Mouse (Mus musculus): ENCODE results near the gene Pip5k1b. TPM values are rescaled to one million over a fixed set of nuclear protein-coding genes. Genes with fewer than 3 reads are reported as not detected.

The Pip5k1b gene
- polyA plus RNA-seq, 1 experiment from 2014 or later, result 1.6 TPM

DNA sequence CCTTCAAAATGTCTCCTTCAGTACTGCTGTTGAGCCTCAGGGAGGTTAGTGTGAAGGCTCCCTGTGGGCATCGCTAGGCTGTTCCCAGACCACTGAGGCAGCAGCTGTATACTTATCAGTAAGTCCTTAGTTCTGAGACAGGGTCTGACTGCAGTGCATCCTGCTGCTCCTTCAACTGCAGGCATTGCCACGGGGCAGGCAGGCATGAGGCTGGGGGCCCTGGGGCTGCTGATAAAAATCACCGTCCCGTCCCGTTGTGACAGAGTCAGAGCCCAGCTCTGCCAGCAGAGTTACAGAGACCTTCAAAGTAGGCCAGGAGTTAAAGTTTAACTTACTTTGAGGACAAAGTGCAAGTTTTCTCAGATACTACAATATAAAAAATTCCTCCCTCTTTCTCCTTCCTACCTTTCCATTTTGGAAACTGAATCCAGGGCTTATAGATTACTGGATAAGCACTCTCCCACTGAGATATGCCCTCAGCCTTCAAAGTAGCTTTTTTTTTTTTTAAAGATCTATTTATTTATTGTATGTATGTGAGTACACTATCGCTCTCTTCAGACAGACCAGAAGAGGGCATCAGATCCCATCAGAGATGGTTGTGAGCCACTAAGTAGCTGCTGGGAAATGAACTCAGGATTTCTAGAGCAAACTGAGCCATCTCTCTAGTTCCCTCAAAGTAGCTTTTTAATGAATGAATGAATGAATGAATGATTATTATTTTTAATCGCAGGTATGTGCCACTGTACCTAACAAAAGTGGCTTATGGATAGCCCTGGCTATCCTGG, 289.4 kb downstream of the Pip5k1b start:
- no peak overlapping the region for H3K27ac ChIP-seq (replicated peaks; ENCODE audit: low read depth, low read length)
- no peaks in the 10 kb centered on the region for H3K4me1 ChIP-seq (ENCODE audit: control insufficient read depth, insufficient read depth, low read length)
- H3K9me3 ChIP-seq (replicated peaks; ENCODE audit: control insufficient read depth, low read length), result no peaks in the 10 kb centered on the region
- H3K4me3 ChIP-seq (ENCODE audit: low read depth, low read length), result no peak overlapping the region
- ATAC-seq (replicated peaks; ENCODE audit: insufficient number of reproducible peaks, low FRiP score, low TSS enrichment, low read depth) (no peak), DNase-seq (ENCODE audit: low spot score) (no peak)
- H3K27me3 ChIP-seq (ENCODE audit: control insufficient read depth, insufficient read depth, low read length), result no peaks in the 10 kb centered on the region
- H3K9ac ChIP-seq (replicated peaks; ENCODE audit: low read length), result no peak overlapping the region
- 86% methylated on average over 7 of the region's 7 CpGs for WGBS
- no peak overlapping the region for H3K4me2 ChIP-seq (ENCODE audit: low read depth, low read length)
- H3K36me3 ChIP-seq (replicated peaks; ENCODE audit: control insufficient read depth, insufficient read depth, low read depth, low read length), result no peaks in the 10 kb centered on the region; the same call in 1 of the 2 replicates

GRCm38 (mm10) chr19:24264991-24265390, 290.7 kb downstream of the Pip5k1b start:
- Histone ChIP-seq H3K9me3 (replicated peaks; ENCODE audit: control insufficient read depth, low read length) (no peaks in the 10 kb centered on the region), H3K27ac (replicated peaks; ENCODE audit: low read depth, low read length) (no peak overlapping the region), H3K27me3 (ENCODE audit: control insufficient read depth, insufficient read depth, low read length) (no peaks in the 10 kb centered on the region), H3K36me3 (replicated peaks; ENCODE audit: control insufficient read depth, insufficient read depth, low read depth, low read length) (no peaks in the 10 kb centered on the region), H3K4me1 (ENCODE audit: control insufficient read depth, insufficient read depth, low read length) (no peaks in the 10 kb centered on the region), H3K4me3 (ENCODE audit: low read depth, low read length) (no peak overlapping the region), H3K4me2 (ENCODE audit: low read depth, low read length) (no peak overlapping the region), H3K9ac (replicated peaks; ENCODE audit: low read length) (no peak overlapping the region)
- 44% methylated on average over 7 of the region's 7 CpGs for WGBS
- DNase-seq (ENCODE audit: low spot score) (peak; percentile 86), ATAC-seq (replicated peaks; ENCODE audit: insufficient number of reproducible peaks, low FRiP score, low TSS enrichment, low read depth) (peak; percentile 72)

- no peaks in the 10 kb centered on the region for H3K4me1 ChIP-seq (ENCODE audit: control insufficient read depth, insufficient read depth, low read length)
- no peaks in the 10 kb centered on the region for H3K9me3 ChIP-seq (replicated peaks; ENCODE audit: control insufficient read depth, low read length)
- H3K4me2 ChIP-seq (ENCODE audit: low read depth, low read length), result no peak overlapping the region
- no peak overlapping the region for H3K27ac ChIP-seq (replicated peaks; ENCODE audit: low read depth, low read length)
- no peaks in the 10 kb centered on the region for H3K36me3 ChIP-seq (replicated peaks; ENCODE audit: control insufficient read depth, insufficient read depth, low read depth, low read length)
- H3K4me3 ChIP-seq (ENCODE audit: low read depth, low read length), result no peak overlapping the region
- no peak for DNase-seq (ENCODE audit: low spot score)
- no peak overlapping the region for H3K9ac ChIP-seq (replicated peaks; ENCODE audit: low read length)
- 89% methylated on average over 14 of the region's 14 CpGs for WGBS
- no peak for ATAC-seq (replicated peaks; ENCODE audit: insufficient number of reproducible peaks, low FRiP score, low TSS enrichment, low read depth)
- no peaks in the 10 kb centered on the region for H3K27me3 ChIP-seq (ENCODE audit: control insufficient read depth, insufficient read depth, low read length)
These were observed 292.9 kb downstream of the Pip5k1b start for GRCm38 (mm10) chr19:24262736-24263135.

- Histone ChIP-seq H3K36me3 (replicated peaks; ENCODE audit: control insufficient read depth, insufficient read depth, low read depth, low read length) (no peaks in the 10 kb centered on the region), H3K4me3 (ENCODE audit: low read depth, low read length) (no peak overlapping the region), H3K27me3 (ENCODE audit: control insufficient read depth, insufficient read depth, low read length) (no peaks in the 10 kb centered on the region), H3K4me1 (ENCODE audit: control insufficient read depth, insufficient read depth, low read length) (no peaks in the 10 kb centered on the region), H3K9ac (replicated peaks; ENCODE audit: low read length) (no peak overlapping the region), H3K27ac (replicated peaks; ENCODE audit: low read depth, low read length) (no peak overlapping the region), H3K4me2 (ENCODE audit: low read depth, low read length) (no peak overlapping the region), H3K9me3 (replicated peaks; ENCODE audit: control insufficient read depth, low read length) (no peaks in the 10 kb centered on the region)
- ATAC-seq (replicated peaks; ENCODE audit: insufficient number of reproducible peaks, low FRiP score, low TSS enrichment, low read depth) (no peak), DNase-seq (ENCODE audit: low spot score) (no peak)
- WGBS, result 77% methylated on average over 12 of the region's 12 CpGs
These were observed 296.0 kb downstream of the Pip5k1b start for GRCm38 (mm10) chr19:24259390-24260351.

GRCm38 (mm10) chr19:24258368-24258767, 297.3 kb downstream of the Pip5k1b start:
- H3K4me2 ChIP-seq (ENCODE audit: low read depth, low read length), result no peak overlapping the region
- WGBS, result 80% methylated on average over 5 of the region's 5 CpGs
- no peak overlapping the region for H3K27ac ChIP-seq (replicated peaks; ENCODE audit: low read depth, low read length)
- H3K9ac ChIP-seq (replicated peaks; ENCODE audit: low read length), result no peak overlapping the region
- H3K36me3 ChIP-seq (replicated peaks; ENCODE audit: control insufficient read depth, insufficient read depth, low read depth, low read length), result no peaks in the 10 kb centered on the region
- no peaks in the 10 kb centered on the region for H3K4me1 ChIP-seq (ENCODE audit: control insufficient read depth, insufficient read depth, low read length)
- DNase-seq (ENCODE audit: low spot score) (no peak), ATAC-seq (replicated peaks; ENCODE audit: insufficient number of reproducible peaks, low FRiP score, low TSS enrichment, low read depth) (no peak)
- no peaks in the 10 kb centered on the region for H3K27me3 ChIP-seq (ENCODE audit: control insufficient read depth, insufficient read depth, low read length)
- no peak overlapping the region for H3K4me3 ChIP-seq (ENCODE audit: low read depth, low read length)
- no peaks in the 10 kb centered on the region for H3K9me3 ChIP-seq (replicated peaks; ENCODE audit: control insufficient read depth, low read length)

- WGBS, result 93% methylated on average over 6 of the region's 6 CpGs
- Histone ChIP-seq H3K36me3 (replicated peaks; ENCODE audit: control insufficient read depth, insufficient read depth, low read depth, low read length) (no peaks in the 10 kb centered on the region), H3K27ac (replicated peaks; ENCODE audit: low read depth, low read length) (no peak overlapping the region), H3K4me2 (ENCODE audit: low read depth, low read length) (no peak overlapping the region), H3K4me1 (ENCODE audit: control insufficient read depth, insufficient read depth, low read length) (no peaks in the 10 kb centered on the region), H3K9me3 (replicated peaks; ENCODE audit: control insufficient read depth, low read length) (no peaks in the 10 kb centered on the region), H3K4me3 (ENCODE audit: low read depth, low read length) (no peak overlapping the region), H3K9ac (replicated peaks; ENCODE audit: low read length) (no peak overlapping the region), H3K27me3 (ENCODE audit: control insufficient read depth, insufficient read depth, low read length) (no peaks in the 10 kb centered on the region)
- ATAC-seq (replicated peaks; ENCODE audit: insufficient number of reproducible peaks, low FRiP score, low TSS enrichment, low read depth) (no peak), DNase-seq (ENCODE audit: low spot score) (no peak)
These were observed 297.7 kb downstream of the Pip5k1b start for GRCm38 (mm10) chr19:24257962-24258361.

DNA sequence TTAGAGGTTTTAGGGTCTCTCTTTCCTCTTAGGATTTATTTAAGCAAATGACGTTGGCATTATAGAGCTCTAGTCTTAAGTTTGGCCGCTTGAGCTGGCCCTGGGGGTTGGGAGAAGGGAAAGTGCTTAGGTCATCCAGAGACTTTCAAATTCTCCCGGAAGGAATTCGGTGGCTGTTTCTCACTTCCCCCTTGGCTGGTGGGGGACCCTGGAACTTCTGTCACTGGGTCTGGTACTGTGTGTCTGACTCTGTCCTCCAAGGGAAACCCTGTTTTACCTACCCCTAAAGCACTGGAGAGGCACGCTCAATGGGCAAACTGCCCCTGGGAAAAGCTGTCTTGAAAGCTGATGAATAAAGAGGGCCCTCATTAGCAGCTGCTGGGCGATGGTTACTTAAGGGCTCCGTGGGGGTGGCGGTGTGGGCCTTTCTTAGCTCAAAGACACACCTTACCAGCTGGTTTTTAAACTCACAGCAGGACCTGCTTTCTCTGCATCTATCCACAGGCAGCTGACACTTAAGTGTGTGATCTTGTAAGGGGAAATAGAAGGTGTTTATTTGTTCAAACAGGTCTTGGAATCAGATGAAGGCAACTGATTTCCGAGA, 301.9 kb downstream of the Pip5k1b start:
- no peaks in the 10 kb centered on the region for H3K9me3 ChIP-seq (replicated peaks; ENCODE audit: control insufficient read depth, low read length)
- H3K4me2 ChIP-seq (ENCODE audit: low read depth, low read length), result no peak overlapping the region
- H3K4me3 ChIP-seq (ENCODE audit: low read depth, low read length), result no peak overlapping the region
- no peak for ATAC-seq (replicated peaks; ENCODE audit: insufficient number of reproducible peaks, low FRiP score, low TSS enrichment, low read depth)
- no peaks in the 10 kb centered on the region for H3K27me3 ChIP-seq (ENCODE audit: control insufficient read depth, insufficient read depth, low read length)
- no peak for DNase-seq (ENCODE audit: low spot score)
- H3K27ac ChIP-seq (replicated peaks; ENCODE audit: low read depth, low read length), result no peak overlapping the region
- H3K9ac ChIP-seq (replicated peaks; ENCODE audit: low read length), result no peak overlapping the region
- 19% methylated on average over 9 of the region's 9 CpGs for WGBS
- peaks cover 2% of the 10 kb centered on the region; the same call in 1 of the 2 replicates for H3K4me1 ChIP-seq (ENCODE audit: control insufficient read depth, insufficient read depth, low read length)
- no peaks in the 10 kb centered on the region for H3K36me3 ChIP-seq (replicated peaks; ENCODE audit: control insufficient read depth, insufficient read depth, low read depth, low read length)

All from embryonic facial prominence, embryonic 11.5 days (tissue).